Mouse (Mus musculus): Measurements from ENCODE around the gene Rarres1.

DNA sequence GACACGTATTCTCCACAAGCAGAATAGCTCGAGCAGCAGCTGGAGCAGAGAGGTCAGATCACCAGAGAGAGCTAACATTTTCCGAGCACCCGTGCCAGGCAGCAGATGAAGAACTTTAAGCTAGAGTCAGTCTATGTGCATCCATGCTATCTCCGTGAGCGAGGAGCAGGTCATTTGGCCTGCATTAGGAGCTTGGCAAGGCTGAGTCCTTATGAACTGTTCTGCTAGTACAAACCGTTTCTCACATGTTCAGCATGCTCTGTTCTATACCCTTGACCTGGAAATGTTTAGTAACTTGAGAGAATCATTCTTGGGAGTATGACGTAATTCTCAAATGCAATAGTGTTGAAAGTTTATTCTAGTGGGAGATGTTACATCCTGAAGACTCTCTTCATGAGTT lies 28.3 kb upstream of the Rarres1 start:
- TF ChIP-seq ZMIZ1 (IDR thresholded peaks at IDR 0.05; ENCODE audit: low read depth, low read length) (no peak), CTCF (IDR thresholded peaks at IDR 0.05 in 2 of 3, conservative IDR thresholded peaks at IDR 0.05 in 1 of 3; ENCODE audit: control insufficient read depth in 1 of 3, insufficient read depth in 1 of 3, low read depth in 2 of 3, low read length in 3 of 3, poor library complexity in 1 of 3, severe bottlenecking in 1 of 3) (no peak), EP300 (IDR thresholded peaks at IDR 0.05; ENCODE audit: low read depth in 1 of 2, low read length in 2 of 2) (no peak), MAZ (IDR thresholded peaks at IDR 0.05; ENCODE audit: low read depth, low read length) (no peak)
